Mouse (Mus musculus): ENCODE results near the gene Gm10306. TPM values are rescaled to one million over a fixed set of nuclear protein-coding genes. Genes with fewer than 3 reads are reported as not detected.

Gene Gm10306
- not detected for total RNA-seq (2021)

DNA sequence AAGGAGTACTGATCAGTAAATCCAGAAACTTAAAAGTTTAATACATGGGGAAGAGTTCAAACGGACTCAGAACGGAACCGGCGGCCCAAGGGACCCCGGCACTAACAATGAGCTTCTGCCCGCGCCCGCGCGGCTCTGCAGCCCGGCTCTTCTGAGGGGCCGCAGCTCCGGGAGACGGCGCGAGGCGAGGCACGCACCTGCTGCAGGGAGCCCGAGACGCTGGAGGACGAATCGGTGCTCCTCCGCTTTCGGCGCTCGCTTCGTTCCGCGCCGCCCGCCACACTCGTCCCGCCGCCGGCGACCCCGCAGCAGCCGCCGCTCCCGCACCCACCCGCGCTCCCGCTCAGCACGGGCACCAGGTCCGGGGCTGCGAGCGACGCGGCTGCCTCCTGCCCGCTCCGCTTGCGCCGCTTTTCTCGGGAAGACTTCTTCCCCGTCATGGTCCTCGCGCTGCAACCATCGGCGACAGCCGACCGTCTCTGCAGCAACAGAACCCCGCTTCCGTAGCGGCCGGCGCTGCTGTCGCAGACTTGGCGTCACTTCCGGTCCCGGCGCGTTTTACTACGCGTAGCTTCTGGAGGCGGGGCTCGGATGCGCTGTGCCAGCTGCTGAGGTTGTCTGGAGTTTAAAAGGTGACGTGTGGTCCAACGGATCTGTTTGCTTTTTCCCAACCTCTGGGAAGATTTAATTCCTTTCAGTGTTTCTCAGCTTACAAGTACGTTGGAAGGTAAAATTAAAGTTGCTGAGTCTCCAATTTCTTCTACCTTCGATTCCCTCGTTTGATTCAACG lies at the start of gene Gm10306, which contains the start of gene Caap1:
Gm10306 (plus strand) TSS at position 282 of the 790 bp plus-strand sequence.
Caap1 (minus strand) TSS at position 532 of the 790 bp plus-strand sequence.
- DNase-seq (ENCODE audit: extremely low spot score in 1 of 2, low spot score in 1 of 2): peak; percentile 96 to 98

DNA sequence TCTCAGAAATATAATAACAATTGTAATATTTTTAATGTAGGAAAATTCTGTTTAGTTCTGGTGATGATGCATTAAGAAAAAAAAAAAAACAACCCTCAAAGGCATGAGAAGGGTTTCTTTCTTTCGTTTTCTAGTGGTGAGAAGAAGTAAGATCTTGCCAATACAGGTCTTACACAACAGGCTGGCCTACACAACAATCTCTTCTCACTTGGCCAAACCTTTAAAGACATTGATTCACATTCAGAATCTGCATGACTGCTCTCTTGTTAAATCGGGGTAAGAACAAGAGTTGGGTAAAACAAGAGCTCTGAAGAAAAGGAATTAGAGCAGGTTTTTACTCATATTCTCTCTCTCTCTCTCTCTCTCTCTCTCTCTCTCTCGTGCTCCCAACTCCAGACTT lies 41.0 kb upstream of the Gm10306 start:
- no peak for DNase-seq (ENCODE audit: extremely low spot score in 1 of 2, low spot score in 1 of 2)

DNA sequence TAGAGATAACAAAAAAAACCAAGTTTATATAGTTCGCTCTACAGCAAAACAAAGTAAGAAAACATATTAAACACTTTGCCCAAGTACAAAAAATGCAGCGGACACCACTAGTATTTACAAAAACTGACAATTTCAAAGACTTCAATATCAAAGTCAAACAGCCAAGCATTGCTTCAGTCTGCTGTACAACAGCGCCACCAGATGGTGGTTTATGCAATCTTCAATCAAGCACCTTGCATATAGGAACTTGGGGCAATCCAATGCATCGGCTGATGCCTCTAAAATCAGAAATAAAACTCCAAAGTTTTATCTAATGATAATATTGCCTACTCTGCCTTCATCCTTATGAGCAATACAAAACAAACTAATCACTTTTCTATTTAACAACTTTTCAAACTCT lies 38.7 kb upstream of the Gm10306 start:
- peak; percentile 17 to 68 for DNase-seq (ENCODE audit: extremely low spot score in 1 of 2, low spot score in 1 of 2)

DNA sequence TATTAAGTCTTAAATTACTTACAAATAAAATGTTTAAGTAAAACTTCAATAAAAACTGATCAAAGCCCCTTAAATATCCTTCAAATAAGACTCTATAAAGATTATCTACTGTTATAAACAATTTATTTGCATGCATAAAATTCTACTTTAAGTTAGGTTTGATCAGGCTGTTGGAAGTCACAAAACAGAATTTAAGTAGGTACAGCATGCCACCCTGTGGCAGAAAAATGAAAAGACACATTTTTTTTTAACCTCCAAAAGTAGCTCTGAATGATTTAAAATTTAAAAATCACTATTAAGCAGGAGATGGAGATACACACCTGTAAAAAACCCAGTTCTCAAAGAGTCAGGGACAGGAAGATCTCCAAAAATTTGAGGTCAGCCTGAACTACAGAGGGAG lies 33.0 kb upstream of the Gm10306 start:
- DNase-seq (ENCODE audit: extremely low spot score in 1 of 2, low spot score in 1 of 2): no peak

DNA sequence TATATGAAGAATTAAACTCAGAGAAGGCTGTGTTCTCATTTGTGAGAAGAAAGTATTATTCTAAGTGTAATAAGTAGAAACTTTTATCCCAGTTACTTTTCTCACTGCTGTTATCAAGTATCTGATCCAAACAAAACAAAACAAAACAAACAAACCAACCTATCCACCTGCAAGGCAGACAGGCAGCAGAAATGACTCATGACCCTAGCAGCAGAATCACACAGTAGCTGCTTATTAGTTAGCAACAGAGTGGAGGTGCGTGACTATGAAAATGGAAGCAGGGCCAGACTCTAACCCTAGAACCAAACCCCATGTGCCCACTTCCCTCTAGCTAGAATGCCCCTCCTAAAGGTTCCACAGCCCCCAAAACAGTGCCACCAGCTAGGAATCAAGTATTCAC lies 26.9 kb upstream of the Gm10306 start:
- no peak for DNase-seq (ENCODE audit: extremely low spot score in 1 of 2, low spot score in 1 of 2)

DNA sequence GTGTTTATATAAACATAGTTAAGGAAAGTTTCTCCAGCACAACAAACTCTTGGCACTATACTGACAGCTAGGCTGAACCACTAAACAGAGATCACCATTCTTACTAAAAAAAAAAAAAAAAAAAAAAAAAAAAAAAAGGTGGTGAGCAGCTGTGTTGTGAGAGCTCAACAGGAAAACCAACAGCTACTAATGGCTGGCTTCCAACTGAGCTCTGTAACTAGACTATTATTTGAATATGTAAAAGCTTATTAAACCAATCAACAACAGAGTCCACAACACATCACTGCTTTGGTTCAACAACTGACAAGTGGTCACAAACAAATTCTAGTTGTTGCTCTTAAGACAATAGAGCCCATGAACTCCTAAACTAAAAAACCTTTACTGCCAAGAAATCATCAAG lies 23.1 kb upstream of the Gm10306 start:
- DNase-seq (ENCODE audit: extremely low spot score in 1 of 2, low spot score in 1 of 2): no peak

DNA sequence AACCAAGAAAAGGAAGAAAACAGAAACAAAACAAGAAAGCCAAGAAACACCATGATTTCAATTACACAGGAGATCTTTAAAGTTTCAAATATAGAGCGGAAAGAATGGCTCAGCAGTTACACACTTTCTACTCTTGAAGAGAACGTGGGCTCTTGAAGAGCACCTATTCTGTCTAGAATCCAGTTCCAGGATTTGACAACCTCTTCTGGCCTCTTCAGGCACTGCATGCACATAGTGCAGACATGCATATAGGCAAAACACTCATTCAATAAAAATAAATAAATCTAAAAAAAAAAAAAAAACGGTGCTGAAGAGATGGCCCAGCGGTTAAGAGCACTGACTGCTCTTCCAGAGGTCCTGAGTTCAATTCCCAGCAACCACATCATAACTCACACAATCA lies 13.3 kb upstream of the Gm10306 start:
- DNase-seq (ENCODE audit: extremely low spot score in 1 of 2, low spot score in 1 of 2): no peak

DNA sequence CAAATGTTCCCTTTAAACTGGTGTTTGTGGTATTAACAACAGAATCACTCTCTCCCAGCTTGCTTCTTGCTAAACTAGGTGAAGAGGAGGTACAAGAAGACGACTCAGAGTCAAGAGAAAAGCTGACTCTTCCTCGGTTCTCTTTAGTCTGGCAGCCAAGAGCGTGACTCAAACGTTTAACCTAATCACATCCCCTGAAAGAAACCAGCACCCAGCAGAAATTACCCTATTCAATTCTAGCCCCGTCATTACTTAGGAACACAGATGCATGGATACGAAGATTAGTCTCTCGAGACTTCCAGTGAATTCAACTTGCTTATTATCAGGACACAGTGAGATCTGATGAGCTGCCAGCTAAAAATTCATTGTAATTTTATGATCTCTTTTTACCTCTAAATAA lies 12.0 kb upstream of the Gm10306 start:
- no peak for DNase-seq (ENCODE audit: extremely low spot score in 1 of 2, low spot score in 1 of 2)

DNA sequence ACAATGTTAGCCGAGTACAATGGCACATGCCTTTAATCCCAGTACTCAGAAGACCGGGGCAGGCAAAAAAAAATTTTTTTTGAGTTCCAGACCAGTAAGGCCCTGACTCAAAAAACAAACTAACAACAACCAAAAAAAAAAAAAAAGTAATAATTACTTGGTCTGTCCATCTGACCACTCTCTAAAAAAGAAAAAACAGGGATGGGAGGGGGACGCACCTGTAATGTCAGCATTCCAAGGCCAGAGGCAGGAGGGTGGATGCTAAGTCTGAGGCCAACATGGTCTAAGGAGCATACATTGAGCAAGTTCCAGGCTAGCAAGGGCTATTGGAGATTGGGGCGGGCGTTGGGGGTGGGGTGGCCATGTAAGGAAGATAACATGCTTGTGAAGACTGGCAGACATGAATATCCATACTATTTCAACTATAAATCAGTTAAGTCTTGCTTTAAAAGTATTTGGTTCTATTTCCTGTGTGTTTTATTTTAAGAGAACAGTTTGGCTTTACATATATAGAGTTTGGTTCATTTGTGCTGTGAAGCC lies 1.3 kb upstream of the Gm10306 start:
- DNase-seq (ENCODE audit: extremely low spot score in 1 of 2, low spot score in 1 of 2): no peak

DNA sequence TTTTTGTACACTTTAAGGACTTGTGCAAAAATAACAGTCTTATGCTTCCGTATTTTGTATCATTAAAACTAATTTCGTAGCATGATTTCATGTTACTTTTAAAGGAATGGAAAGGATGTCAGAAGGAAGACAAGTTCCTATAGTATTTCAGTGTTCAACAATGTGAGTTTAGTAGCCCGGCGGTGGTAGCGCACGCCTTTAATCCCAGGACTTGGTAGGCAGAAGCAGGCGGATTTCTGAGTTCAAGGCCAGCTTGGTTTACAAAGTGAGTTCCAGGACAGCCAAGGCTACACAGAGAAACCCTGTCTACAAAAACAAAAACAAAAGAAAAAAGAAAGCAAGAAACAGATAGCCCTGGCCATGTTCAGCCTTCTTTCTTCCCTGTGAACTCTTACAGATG lies 799 bp downstream of the Gm10306 start:
- DNase-seq (ENCODE audit: extremely low spot score in 1 of 2, low spot score in 1 of 2): no peak

DNA sequence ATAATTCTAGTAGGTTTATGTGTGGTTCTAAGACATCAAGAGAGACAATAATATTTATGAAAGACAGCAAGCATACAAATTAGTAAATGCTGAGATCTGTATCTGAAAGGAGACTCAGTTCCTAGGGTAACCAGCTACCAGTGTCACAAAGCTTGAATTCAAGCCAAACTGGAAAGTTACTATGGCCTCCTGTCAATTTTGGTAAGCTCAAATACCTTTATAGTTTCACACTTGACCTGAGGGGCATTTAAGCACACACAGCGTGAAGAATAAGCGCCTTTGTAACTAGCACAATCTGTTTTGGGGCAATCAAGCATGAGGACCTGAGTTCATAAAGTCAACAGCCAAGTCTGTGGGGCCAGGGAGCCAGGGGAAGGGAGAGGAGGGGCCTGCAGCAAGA lies 2.9 kb downstream of the Gm10306 start:
- DNase-seq (ENCODE audit: extremely low spot score in 1 of 2, low spot score in 1 of 2): no peak

DNA sequence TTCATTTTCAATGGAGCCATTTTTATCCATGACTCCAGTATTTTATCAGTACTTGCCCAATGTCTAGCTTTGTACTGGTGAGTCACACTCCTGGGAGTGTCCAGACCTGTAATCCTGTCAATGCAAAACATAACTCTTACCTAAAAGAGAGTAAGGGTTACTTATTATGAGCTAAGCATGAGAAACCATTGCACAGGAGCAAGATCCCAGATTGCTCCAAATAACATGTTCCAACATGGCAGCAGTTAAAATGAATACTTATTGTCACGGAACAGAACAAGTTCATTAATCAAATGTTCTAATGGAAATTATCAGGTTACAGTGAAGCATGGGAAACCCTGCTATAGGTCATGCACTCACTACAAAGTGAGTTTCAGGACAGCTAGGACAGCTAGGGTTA lies 4.0 kb downstream of the Gm10306 start:
- DNase-seq (ENCODE audit: extremely low spot score in 1 of 2, low spot score in 1 of 2): no peak

DNA sequence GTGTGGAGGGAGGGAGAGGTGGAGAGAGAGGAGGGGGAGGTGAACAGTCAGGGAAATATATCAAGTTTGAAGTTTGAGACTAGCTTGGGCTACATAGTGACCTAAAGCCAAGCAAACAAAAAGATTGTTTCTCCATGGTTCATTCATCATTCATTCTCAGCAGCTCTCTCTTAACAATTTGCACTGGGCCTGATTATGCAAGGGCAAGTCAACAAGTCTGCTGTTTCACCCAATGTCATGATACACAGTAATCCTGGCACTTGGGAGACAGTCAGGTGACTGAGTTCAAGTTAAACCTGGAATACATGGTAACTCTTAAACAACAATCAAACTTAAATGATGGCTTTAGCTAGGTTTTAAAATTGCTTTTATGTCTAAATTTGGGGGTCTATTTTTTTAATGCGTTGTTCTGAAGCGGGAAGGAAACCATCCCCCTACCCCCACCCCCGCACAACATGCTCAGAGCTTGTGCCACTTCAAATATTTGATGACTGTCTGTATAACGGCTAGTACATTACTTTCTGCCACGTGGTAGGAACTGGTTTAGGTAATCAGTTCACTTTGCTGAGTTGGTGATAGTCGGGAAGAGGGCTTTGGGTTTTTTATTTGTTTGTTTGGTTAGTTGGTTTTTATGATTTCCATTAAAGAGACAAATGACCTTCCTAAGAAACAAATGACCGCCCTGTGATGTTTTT lies 5.8 kb downstream of the Gm10306 start:
- DNase-seq (ENCODE audit: extremely low spot score in 1 of 2, low spot score in 1 of 2): no peak

DNA sequence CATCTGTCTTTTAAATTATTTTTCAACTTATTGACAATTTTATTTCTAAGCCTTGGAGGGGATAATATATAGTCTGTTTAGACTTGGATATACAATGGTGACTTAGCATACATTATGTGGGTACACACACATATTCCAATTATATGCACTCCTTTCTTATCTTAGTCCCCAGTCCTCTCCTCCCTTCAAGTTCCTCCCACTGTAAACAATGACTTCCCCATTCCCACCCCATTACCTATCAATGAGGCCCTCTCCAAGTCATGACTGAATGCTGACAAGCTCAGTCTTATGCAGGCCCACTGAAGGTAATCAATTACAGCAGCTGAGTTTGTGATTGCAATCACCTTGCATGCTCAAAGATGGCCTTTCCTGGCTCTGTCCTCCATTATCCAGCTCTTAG lies 8.0 kb downstream of the Gm10306 start:
- no peak for DNase-seq (ENCODE audit: extremely low spot score in 1 of 2, low spot score in 1 of 2)

DNA sequence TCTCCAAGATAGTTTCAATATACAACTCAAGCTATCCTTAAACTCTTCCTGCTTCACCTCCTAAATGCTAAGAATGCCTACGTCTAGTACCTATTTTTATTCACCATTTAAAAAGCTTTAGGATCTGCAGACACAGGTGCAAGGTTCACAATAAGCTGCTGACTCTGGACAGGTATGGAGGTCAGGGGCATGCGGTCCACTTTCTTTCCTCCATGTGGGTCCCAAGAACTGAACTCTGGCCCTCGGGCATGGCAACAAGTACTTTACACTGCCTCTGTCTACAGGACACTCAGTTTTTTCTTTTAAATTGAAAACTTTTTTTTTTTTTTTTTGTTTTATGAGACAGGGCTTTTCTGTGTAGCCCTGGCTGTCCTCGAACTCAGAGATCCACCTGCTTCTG lies 16.3 kb downstream of the Gm10306 start:
- DNase-seq (ENCODE audit: extremely low spot score in 1 of 2, low spot score in 1 of 2): no peak

DNA sequence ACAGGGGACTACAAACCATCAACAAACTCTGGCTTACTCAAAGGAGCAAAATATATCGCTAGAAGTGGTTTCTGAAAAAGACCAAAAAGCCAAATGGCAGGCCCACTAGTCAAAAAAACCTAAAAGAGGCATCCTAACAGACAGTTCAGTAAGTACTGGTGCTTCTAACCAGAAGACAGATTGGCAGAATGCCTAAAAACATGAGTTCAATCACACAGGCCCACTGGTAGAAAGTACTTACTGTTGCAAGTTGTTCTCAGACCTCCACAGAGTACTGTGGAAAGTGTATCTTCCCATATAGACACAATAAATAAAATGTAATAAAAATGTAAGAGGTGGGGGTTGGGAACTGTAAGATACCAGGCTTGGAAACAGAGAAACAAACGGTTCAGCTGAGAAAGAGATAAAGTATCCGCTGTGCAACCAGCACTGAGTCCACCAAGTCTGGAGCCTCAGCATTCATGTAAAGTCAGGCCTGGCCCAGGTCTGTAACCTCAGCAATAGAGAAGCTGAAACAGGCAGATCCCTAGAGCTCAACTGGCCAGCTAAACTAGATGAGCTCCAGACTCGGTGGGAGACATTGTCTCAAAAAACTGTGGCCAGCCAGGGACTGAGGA lies 35.5 kb downstream of the Gm10306 start:
- no peak for DNase-seq (ENCODE audit: extremely low spot score in 1 of 2, low spot score in 1 of 2)

DNA sequence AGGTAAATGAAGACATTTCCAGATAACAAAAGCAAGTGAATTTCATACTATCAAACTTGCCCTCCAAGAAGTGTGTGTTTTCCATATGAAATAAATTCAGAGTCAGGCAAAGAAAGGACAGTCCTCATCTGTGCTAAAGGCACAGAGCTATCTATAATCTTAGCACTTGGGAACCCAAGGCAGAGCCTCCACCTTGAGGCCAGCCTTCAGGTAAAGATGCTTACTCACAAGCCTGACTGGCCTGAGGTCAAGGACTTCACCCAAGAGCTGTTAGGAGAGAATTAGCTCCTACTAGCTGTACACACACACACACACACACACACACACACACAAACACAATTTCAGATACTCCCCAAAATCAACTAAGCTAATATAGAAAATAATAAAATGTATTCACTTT lies 36.4 kb downstream of the Gm10306 start:
- no peak for DNase-seq (ENCODE audit: extremely low spot score in 1 of 2, low spot score in 1 of 2)

DNA sequence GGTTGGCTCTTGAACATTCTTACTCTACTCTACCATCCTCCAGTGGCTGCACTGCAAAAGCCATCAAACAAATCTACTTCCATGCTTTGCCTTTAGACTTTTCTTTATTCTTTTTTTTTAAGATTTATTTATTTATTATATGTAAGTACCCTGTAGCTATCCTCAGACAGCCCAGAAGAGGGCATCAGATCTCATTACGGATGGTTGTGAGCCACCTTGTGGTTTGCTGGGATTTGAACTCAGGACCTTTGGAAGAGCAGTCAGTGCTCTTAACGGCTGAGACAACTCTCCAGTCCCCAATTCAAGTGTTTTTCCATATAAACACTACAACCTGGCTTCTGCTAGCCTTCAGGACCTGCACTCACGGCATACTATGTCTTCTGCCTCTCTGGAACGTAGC lies 45.0 kb downstream of the Gm10306 start:
- DNase-seq (ENCODE audit: extremely low spot score in 1 of 2, low spot score in 1 of 2): no peak

DNA sequence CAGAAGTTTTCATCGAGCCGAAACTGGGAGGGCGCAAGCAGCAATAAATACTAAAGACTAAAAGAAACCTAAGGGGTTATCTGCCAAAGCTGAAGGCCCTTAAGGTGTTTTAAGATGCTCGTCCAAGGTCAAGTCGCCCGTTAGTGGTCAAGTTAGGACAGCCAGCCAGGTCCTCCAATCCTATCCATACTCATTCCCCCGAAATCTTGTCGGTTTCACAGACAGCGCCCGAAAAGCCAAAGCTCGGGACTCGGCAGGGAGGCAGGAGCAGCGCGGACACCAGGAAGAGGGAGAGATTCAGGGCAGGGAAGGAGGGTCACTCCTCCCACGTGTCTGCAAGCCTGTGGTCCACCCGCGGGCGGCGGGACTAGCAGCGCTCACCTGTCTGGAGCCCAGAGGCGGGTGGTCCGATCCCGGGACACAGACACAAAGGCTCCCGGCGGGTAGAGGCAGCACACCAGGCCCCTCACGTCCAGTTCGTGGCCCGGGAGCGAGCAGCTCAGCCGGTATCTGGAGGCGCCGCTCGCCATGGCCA lies 46.2 kb downstream of the Gm10306 start:
- DNase-seq (ENCODE audit: extremely low spot score in 1 of 2, low spot score in 1 of 2): no peak

DNA sequence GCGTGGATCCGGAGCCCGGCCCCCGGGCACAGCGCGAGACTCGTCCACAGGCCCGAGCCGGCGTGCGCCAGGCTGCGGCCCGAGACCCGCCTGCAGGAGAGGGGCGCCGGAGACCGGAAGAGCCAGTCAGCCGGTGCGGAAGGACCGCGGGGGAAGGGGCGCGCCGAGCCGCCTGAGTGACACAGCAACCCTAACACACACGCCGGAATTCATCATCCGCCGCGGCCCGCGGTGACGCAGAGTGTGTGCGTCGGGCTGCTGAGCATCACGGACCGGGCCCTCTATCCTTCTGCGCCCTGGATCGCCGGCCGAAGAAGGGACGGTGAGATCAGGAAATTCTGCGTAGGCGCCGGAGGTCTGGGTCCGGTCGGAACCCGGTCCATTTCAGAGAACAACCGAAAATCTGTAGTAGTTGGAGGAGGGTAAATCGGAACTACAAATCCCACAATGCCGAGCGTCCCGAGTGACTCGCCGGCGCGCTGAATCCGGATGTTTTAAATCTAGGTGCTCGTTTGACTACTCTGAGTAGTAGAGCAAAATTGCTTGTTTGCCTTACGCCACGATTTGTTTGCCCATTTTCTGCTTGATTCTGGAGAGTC lies 46.8 kb downstream of the Gm10306 start, which contains the start of gene Plaa:
Plaa (minus strand) TSS at position 214 of the 599 bp plus-strand sequence.
- DNase-seq (ENCODE audit: extremely low spot score in 1 of 2, low spot score in 1 of 2): peak; percentile 86 to 98

All from layer of hippocampus, postnatal 25 days (tissue).